Mouse (Mus musculus): ENCODE measurements around the gene Rbm43. TPM values are rescaled to one million over a fixed set of nuclear protein-coding genes. Genes with fewer than 3 reads are reported as not detected.

The Rbm43 gene
- 10 to 100 TPM; 39.0 to 45.0 TPM for polyA plus RNA-seq (2017; shearing (Covaris generic))

- ATAC-seq: peak; percentile 84
These were observed at the start of gene Rbm43 for GRCm38 (mm10) chr2:51934574-51935334. TSS of gene Rbm43 (minus strand) at chr2:51935163.

DNA sequence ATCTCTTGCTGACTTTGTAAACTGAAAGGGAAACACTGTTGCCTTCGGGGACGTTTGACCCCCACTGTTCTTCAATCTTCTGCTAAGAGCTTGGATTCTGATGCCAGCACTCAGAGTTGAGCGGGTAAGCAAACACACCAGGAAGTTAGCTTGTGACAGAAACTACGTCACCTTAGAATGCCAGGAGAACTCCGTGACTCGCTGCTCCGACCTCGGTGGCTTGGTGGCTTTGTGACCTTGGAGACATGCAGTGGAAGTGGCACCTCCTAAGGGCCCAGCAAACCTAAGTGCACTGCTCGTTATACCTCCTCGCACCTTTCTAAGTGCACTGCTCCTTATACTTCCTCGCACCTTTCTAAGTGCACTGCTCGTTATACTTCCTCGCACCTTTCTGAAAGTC, 47.3 kb upstream of the Rbm43 start:
- ATAC-seq: peak; percentile 52

DNA sequence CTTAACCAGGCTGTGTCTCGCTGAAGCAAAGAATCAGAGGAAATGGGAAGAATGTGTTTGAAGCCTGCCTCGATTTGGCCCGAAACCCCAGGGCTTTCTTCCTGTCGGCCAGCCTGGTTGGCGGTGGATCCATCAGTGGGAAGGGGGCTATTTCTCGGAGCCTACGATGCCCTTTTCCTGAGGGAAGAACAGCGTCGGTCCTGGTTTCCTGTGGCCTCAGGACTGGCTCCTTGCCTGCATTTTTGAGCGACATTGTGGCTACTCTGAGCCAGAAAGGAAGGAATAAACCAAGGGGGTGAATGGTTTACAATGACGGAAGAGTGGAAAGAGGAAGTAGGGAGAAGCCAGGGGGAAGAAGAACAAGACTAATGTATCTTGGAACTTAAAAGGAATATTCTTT, 46.7 kb upstream of the Rbm43 start:
- ATAC-seq: no peak

- ATAC-seq: peak; percentile 3
These were observed 38.5 kb upstream of the Rbm43 start, which contains the start of gene Nmi for GRCm38 (mm10) chr2:51973410-51973968. TSS of gene Nmi (minus strand) at chr2:51973494.

GRCm38 (mm10) chr2:51972641-51973409, 37.9 kb upstream of the Rbm43 start:
- ATAC-seq: peak; percentile 94

DNA sequence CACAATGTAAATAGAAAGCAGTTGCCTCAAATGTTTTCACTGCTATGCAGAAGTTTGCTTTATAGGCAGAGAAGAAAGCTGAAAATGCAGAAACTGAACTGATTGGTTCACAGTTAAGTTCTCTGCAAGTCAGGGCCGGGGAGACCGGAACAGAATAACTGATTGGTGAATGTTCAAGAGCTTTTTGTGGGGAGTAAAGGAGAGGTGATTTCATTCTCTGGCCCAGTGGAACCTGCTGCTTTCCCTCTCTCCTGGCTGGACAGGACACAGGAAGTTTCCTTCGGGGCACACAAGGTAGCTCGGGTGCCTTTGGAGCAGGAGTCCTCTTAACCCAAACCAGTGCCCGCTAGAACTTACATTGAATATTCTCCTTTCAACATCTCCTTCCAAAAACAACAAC, 37.2 kb upstream of the Rbm43 start:
- peak; percentile 63 for ATAC-seq

- ATAC-seq: no peak
These were observed 35.9 kb upstream of the Rbm43 start for GRCm38 (mm10) chr2:51970897-51971296.

DNA sequence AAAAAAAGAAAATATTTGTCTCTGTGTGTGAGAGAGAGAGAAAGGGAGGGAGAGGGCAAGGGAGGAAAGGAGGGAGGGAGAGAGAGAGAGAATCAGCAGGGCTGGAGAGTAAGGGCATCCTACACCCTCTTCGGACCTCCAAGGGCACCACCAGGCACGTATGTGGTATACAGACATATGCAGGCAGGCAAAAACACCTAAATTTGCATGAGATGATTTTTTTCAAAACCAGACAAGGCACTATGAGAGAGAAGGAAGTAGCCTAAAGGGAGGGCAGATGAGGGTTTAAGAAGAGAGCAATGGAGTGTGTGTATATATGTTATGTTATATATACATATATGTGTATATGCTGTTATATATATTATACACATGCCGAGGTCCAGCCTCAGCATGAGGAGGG, 32.3 kb upstream of the Rbm43 start:
- ATAC-seq: no peak

DNA sequence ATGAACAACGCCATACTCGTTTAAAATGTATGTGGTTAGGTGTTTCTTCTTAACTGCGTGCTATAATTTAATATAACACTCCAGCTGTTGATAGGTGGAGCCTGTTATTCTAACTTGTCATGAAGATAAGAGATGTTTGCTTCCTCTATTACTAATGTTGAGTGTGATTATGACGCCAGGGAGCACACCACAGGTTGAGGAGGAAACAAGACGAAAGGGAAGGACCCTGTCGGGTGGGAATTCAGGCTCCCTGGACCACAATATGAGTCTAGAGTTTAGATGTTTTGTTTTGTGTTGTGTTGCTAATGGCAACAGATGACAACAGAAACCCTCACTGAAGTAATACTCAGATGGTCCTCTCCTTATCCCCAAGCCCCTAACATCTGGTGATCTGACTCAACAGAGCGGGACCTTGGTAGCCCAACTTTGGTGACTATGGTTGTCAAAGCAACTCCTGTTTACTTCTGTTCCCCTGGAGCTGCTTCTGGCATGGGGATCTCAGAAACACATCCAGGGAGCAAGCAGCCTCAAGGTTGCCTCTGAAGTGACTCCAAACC, 18.8 kb upstream of the Rbm43 start:
- no peak for ATAC-seq

DNA sequence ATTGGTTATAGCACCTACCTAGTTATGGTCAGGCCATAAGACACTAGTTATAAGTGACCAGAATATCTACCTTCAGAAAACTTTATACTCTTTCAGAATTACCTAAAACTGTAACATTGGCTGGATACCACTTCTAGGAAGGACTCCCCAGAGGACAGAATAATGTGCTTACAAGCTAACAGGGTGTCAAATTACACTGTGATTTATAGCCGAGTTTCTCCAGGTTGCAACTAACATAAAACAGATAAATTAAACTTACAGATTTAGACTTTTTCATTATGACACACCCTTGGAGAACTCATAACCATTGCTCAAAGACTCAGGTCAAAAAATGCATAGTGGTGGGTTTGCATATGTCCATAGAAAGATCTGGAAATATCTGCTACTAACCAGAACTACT, 15.9 kb upstream of the Rbm43 start:
- no peak for ATAC-seq

GRCm38 (mm10) chr2:51948105-51948830, 13.3 kb upstream of the Rbm43 start:
- no peak for ATAC-seq

- ATAC-seq: peak; percentile 44
These were observed 10.8 kb upstream of the Rbm43 start for GRCm38 (mm10) chr2:51945812-51946211.

DNA sequence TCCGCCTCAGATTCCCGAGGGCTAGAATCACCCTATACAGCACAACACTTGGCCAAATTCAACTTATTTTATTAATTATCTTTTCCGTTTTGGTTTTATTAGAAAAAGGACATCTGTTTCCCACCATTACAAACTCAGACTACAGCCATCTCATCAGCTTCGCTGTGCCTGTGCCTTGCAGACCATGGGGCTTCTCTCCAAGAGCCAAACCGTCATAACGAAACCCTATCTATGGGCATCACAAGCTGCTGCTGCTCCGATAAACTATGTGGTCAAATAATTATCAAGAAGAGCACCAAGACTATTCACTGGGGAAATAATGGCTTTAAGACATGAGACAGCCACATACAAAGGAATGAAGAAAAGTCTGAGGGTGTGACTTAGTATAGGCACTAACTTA, 6.9 kb upstream of the Rbm43 start:
- ATAC-seq: no peak

DNA sequence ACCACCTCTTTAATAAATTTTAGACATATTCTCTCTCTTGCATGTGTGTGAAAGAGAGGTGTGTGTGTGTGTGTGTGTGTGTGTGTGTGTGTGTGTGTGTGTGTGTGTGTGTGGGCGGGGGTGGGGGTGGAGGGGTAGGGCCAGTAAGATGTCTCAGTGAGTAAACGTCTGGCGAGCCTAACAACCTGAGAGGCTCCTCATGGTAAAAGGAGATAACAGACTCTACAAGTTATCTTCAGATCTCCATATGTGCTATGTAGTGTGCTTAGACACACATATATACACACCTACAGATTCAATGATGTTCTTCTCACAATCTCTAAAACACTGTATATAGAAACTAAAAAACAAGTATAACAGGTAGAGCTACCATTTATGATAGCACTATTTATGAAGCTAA, 3.8 kb upstream of the Rbm43 start:
- no peak for ATAC-seq

DNA sequence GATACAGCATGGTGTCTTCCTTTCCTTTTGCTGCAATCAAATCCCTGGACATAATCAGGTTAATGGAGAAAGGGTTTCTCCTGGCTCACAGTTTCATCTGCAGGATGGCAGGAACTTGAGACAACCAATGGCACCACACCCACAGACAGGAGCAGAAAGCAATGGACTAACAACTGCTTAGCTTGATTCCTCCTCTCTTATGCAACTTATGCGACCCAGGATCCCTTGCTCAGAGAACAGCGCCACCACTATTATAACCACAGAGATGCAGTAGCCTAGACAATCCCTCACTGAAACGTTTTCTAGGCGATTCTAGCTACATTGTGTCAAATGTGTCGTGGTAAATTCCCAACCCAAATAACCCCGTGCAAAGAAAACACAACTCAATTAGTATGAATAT, 2.0 kb upstream of the Rbm43 start:
- ATAC-seq: no peak

DNA sequence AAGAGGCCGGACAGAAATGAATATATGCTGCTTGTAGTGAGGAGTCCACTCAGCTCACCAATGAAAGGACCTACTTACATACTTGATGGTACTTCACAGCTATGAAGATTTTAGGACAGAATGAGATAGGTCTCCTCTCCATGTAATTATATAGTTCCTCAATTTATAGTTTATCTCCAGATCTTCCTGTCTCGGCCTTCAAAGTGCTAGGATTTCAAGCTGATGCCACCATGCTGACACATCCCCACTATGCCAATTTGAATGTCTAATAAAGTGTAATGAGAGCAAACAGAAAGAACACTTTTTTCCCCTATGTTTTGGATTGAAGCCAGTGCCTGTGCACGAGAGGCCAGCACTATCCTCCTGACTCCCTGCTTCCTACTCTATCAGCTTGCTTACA, 1.6 kb upstream of the Rbm43 start:
- ATAC-seq: no peak

DNA sequence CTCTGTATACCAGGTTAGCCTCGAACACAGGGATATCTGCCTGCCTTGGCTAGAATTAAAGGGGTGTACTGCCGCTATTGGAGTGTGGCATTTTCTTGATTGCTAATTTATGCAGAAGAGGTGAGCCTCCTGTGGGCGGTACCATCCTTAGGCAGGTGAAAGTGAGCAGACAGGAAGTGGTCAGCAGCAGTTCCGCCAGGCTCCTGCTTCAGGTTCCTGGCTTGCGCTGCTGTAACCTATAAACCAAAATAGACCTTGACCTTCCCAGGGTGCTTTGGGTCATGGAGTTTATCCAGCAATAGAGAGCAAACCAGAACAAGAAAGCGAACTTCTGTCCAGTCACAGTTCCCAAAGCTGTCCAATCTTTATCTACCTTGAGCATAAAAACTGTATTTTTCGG, 958 bp upstream of the Rbm43 start:
- peak; percentile 13 for ATAC-seq

DNA sequence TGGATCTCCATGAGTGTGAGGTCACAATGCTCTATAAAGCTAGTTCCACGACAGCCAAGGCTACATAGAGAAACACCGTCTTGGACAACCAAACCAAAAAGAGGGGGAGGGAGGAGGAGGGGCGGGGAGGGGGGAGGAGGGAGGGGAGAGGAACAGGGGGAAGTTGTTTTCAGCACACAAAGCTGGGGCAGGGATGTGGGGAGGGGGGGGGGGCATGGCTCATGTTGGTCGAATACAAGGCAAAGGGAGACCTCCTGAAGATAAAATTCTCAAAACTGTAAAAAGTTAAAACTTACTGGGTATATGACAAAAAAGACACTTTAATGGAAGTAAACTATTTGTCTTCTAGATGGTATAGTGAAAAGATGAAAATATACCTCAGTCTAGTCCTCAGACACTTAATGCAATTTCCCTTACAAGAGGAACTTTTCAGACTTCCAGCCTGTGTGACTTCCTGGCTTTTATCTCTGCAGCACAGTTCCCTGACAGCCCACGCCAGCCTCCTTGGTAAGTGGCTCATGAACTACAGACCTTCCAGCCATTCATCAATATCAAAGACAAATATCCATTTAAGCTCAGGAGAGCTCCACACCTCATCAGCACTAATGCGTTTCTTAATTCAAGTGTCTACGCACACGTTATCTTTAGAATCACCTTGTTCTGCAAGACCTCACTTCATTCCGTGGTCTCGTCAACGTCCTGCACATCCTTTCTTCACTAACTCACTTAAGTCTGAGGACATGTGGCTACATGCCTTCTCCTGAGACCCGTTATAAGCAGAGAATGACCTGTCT, 1.4 kb downstream of the Rbm43 start:
- peak; percentile 3 for ATAC-seq

GRCm38 (mm10) chr2:51931241-51931640, 3.7 kb downstream of the Rbm43 start:
- no peak for ATAC-seq

DNA sequence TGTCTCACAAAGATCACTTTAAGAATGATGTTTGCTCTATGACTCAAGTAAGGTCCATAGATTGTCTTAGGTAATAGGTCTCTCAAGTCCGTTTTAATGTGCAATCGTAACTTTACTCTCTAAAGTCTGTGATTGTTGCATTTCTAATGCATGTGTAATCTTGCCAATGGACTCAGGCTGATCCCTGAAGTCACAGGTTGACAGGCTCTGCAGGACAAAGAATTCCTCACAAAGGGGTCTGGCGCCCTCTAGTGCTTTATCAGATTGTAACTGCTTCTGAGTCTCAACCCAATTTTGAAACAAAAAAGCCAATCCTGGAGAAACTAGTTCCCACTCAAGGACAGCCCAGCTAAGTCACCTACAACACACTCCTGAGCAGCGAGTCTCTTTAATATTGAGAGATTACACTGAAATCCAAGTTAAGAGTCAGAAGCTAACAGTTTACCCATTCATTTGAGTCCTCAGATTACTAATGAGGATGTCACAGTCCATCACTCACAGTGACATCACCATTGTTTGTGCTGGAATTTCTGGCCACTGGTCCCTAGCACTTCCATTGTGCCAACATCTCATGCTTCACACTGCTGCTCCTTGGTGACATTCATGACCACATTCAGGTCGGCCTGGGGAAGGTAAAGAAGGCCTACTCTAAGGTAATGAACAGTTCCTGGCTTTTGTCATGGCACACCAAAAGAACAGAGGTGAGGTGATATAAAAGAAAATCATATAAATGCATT, 19.9 kb downstream of the Rbm43 start:
- peak; percentile 59 for ATAC-seq

DNA sequence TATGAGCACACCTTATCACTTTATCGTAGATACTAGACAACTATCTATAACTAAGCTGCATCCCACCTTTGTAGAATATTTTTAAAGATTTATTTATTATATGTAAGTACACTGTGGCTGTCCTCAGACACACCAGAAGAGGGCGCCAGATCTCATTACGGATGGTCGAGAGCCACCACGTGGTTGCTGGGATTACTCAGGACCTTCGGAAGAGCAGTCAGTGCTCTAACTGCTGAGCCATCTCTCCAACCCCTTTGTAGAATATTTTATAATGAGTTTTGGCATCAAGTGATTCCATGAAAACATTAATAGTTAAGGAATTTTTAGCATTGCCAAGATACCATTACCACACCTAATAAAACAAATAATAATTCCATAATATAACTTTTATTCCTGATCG, 20.4 kb downstream of the Rbm43 start:
- no peak for ATAC-seq
